Mouse (Mus musculus) layer of hippocampus, adult 2 months (tissue): Measurements from ENCODE around the gene Folr2. TPM values are rescaled to one million over a fixed set of nuclear protein-coding genes. Genes with fewer than 3 reads are reported as not detected.

Source experiments
- DNase-seq, 2 experiments: peaks; one replicate each; pipeline ENCODE4 v3.0.0; 2022; ENCODE audit warnings: low spot score in 2 of 2
- H3K27ac ChIP-seq: fragments of 200-600 bp; 2 replicates; pipeline ENCODE4 v1.8.1; 2022
- H3K4me3 ChIP-seq: fragments of 200-600 bp; 2 replicates; pipeline ENCODE4 v1.8.1; 2022; ENCODE audit warnings: mild to moderate bottlenecking
- CTCF ChIP-seq: fragments of 200-600 bp; conservative IDR thresholded peaks from 2 replicates; pipeline ENCODE4 v1.8.1; 2022; ENCODE audit warnings: antibody characterized with exemption, mild to moderate bottlenecking, moderate library complexity
- long read RNA-seq, 2 experiments: library from polyadenylated mRNA; stranded (forward); transcript quantifications; one replicate each; pipeline ENCODE4 v2.0.0; 2021; ENCODE audit warnings: borderline mapping rate in 2 of 2
- total RNA-seq, 2 experiments: library from RNA; stranded (reverse); gene quantifications; 2 replicates each; pipeline ENCODE4 v1.2.3; 2021

The Folr2 gene
- under 1 TPM in 1 of 2 experiments, not detected in 1; 0.36 TPM for total RNA-seq
- long read RNA-seq, experiment 1, partial matches to known transcripts, result 0 of 1 reads
- long read RNA-seq, experiment 1, other reads (novel, unspliced or antisense), result 1 of 1 reads
- long read RNA-seq, experiment 2, partial matches to known transcripts, result 0 of 1 reads
- long read RNA-seq, experiment 2, other reads (novel, unspliced or antisense), result 1 of 1 reads

DNA sequence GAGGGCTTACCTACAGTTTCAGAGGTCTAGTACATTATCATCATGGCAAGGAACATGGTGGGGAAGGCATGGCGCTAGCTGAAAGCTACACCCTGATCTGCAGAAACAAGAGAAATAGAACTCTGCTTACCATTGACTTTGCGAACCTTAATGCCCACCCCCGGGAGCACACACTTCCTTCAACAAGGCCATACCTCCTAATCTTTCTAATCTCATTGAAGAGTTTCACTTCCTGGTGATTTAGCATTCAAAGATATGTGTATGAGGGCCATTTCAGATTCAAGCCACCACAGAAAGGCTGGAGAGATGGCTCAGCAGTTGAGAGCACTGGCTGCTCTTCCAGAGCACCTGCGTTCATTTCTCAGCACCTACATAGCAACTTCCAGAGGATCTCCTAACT lies at the start of gene Folr2:
Folr2 (minus strand) TSS at position 101 of the 400 bp plus-strand sequence.
- DNase-seq, result no peak
- no peak for TF ChIP-seq CTCF
- Histone ChIP-seq H3K4me3 (no peak within 1 kb of the TSS), H3K27ac (no peak within 1 kb of the TSS)

DNA sequence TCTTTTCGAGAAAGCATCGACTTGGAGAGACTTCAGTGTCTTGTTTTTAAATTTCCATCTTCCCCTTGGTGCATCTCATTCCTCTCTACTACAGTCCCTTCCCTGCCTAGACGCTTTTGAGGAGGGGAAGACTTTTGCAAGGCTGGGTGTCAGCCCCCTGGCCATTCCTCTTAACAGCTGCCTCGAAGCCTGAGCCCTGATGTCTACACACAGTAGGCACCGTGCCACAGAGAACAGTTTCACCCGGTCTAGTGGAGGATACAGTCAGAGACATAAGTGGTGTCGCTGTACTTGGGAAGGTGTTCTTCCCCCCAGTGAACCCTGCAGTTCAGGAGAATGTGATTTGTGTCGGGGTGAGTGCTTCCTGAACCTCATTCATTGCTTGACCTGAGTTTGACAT lies 49.7 kb upstream of the Folr2 start:
- no peak for DNase-seq
- TF ChIP-seq CTCF, result no peak
- Histone ChIP-seq H3K27ac (peak overlapping the region; percentile 100), H3K4me3 (peak overlapping the region; percentile 60)

DNA sequence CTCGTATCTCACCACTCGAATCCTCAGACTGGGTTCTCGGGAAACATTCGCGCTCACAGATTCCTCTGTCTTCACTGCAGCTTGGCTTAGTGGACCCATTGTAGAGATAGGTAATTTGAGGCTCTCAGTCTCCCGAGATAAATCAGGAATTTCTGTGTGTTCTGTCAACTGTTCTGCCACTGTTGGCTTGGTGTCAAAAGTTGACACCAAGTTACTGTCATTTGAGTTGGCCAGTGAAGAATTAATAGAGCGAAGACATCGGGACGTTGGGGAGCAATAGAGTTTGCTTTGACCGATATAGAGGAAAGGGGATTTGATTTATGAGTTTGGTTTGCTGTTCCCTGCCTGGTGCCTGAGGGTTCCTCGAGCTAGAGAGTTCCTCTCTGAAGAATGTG lies 49.3 kb upstream of the Folr2 start, which contains the start of gene Tomt:
Tomt (minus strand) TSS at position 73 of the 395 bp plus-strand sequence.
- Histone ChIP-seq H3K4me3 (peak within 1 kb of the TSS; percentile 60), H3K27ac (peak within 1 kb of the TSS; percentile 100)
- DNase-seq, result no peak
- no peak for TF ChIP-seq CTCF

DNA sequence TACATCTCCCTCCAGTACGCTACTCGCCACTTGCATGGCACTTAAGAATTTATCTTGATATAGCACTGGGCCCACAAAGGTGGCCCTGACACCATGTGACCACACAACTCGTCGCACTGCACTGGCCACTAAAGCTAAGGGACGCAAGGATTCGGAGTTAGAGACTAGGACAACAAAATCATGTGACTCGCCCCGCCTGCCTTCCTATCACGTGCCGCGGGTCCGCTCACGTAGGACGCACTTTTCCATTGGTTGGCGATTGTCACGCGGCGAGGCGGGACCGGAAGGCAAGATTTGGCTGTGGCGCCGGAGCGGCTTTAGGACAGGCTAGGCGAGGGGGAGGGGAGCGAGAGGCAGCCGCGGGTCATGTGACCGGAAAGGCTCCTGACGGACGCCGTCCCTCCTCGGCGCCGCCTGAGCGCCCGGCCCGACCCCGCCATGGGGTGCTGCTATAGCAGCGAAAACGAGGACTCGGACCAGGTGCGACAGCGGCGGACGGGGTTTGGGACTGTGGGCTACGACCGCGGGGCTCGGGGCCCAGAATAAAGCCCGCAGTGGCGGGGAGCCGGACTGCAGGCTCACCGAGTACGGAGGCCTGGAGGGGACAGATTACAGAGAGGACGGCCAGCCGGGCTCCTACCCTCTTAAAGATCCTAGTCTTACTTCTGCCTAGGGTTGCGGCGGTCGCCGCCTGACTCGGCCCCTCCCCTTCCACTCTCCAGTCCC lies 48.7 kb upstream of the Folr2 start, which contains the start of gene Lamtor1:
Lamtor1 (plus strand) TSS at position 344 of the 726 bp plus-strand sequence.
- Histone ChIP-seq H3K4me3 (peak within 1 kb of the TSS; percentile 60), H3K27ac (peak within 1 kb of the TSS; percentile 100)
- DNase-seq, result peak; percentile 99
- TF ChIP-seq CTCF, result peak; percentile 46

DNA sequence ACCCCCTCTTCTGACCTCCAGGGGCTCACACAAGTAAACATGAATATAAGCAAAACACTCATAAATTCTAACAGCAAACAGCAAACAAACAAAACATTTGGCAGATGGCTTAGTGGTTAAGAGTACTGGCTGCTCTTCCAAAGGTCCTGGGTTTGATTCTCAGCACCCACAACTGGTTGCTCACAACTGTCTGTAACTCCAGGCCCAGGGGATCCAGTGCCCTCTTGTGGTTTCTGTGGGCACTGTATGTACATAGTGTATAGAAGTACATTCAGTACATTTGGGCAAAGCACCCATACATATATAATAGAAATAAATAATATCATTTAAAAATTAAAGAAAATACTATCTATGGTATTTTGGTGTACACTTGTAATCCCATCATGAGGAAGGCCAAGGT lies 45.9 kb upstream of the Folr2 start:
- H3K27ac ChIP-seq, result no peak overlapping the region
- DNase-seq, result no peak
- peak; percentile 47 for TF ChIP-seq CTCF
- H3K4me3 ChIP-seq, result no peak overlapping the region

DNA sequence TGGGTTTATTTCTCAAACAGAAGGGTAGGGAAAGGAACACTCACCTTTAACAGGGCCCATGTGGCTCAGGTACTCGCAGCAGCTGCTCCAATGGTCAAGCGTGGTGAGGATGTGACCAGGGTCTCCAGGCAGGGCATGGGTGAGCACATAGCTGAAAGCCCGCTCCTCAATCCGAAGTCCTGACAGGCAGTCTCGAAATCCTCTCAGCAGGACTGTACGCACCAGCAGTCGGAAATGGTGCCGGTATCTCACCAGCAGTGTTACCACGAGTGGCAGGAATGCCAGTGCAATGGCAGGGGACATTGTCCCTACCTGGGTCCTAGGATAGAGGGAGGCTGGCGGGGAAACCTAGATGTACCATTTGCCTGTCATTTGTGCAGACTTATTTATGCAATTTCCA lies 45.0 kb upstream of the Folr2 start:
- no peak for TF ChIP-seq CTCF
- no peak overlapping the region for H3K27ac ChIP-seq
- no peak overlapping the region for H3K4me3 ChIP-seq
- DNase-seq, result no peak

DNA sequence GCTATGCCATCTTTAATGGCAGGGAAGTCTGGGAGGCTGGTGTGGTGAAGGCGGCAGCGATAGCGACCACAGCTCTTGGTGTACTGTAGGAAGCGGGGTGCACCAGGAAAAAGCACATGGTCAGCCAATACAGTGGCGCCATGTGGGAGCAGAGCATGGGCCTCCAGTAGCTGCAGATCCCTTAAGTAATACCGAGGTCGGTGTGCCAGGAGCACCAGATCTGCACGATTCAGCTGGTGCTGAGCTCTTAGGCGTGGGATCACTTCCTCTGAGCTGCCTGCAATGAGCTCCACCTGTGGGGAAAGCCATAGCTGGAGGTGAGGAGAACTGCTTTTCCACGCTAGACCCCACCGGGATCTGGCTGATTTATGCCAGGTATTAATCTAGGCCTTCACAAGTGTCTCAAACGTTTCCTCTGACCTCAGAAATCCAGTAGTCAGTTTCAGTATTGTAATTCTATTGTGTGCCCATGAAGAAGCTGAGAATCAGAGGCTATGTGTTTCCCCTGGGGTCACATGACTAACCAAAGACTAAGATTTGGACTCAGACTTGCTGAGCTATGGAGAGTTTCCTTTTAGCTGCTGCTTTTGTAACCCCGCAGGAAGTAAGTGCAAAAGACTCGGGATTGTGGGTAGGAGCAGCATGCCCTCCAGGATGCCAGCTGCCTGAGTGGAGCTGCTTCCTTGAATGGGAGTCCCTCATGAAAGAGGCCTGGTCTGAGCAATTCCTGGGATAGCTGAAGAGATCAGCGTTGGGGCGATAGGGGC lies 43.5 kb upstream of the Folr2 start:
- DNase-seq, result no peak
- H3K27ac ChIP-seq, result no peak overlapping the region
- no peak for TF ChIP-seq CTCF
- H3K4me3 ChIP-seq, result no peak overlapping the region

DNA sequence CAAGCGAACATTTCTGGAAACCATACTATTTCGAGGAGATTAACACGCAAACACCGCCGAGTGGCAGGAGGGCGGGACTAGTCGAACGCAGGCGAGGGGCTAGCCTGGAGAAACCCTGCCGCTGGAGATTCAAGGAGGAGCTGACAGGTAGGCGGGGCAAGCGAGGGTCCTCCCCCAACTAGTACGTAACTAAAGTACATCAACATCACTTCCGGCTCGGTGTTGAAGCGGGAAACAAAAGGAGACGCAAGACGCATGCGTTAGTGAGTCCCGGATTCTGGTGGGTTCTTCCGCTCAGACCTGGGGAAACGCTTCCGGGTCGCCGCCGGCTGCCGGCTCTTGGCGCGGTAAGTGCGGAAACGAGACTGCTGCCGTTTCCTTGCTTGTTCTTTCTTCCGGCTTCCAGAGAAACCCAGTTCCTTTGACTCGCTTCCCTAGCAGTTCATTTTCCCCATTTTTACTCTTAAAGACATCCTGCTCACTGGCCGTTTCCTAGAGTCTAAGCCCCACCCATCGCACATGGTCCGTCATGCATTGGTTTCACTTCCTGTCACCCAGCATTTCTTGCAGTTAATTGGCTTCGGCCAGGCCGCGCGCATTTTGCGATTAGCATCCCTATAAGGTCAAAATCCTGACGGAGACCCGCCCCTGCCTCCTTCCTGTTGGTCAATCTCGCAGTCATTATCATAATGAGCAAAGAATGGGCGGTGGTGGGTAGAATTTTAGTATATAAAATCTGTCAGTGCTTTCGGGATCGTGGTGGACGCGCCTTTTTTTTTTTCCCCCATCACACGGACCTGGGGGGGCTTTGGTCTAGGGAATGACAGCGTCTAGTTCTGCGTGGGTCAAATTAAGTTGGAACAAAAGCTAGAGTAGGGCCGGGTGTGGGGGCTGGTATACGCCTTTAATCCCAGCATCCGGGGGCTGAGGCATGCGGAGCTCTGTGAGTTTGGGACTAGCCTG lies 39.4 kb upstream of the Folr2 start:
- DNase-seq, result peak; percentile 95 to 98
- no peak for TF ChIP-seq CTCF
- Histone ChIP-seq H3K4me3 (peak overlapping the region; percentile 73), H3K27ac (peak overlapping the region; percentile 87)

DNA sequence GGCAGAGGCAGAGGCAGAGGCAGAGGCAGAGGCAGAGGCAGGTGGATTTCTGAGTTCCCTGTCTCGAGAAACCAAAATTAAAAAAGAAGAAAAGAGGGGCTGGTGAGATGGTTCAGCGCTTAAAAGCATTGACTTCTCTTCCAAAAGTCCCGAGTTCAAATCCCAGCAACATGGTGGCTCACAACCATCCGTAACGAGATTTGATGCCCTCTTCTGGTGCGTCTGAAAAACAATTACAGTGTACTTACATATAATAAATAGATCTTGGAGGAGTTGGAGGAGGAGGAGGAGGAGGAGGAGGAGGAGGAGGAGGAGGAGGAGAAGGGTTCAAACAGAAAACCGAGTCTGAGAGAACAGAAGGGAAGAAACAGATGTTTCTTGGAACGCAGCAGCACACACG lies 38.7 kb upstream of the Folr2 start:
- peak overlapping the region; percentile 73 for H3K4me3 ChIP-seq
- peak; percentile 34; the same call in 1 of the 2 replicates for TF ChIP-seq CTCF
- H3K27ac ChIP-seq, result peak overlapping the region; percentile 87
- no peak for DNase-seq

DNA sequence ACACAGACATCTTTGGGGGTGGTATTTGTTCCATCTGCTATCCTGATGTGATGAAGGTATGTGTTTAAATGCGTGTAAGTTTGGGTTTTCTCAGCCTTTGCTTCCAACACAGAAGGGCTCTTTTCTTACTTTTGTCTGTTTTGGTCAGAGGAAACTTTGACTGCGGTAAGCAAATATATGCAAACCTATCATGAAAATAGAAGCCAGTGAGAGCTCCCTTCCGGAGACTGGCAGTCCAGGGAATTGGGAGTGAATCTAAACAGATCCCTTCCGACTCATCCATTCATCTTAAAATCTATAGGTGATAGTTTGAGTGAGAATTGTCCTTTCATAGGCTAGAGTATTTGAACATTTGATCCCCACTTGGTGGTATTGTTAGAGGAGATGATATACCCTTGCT lies 31.5 kb upstream of the Folr2 start:
- no peak for TF ChIP-seq CTCF
- no peak for DNase-seq
- no peak overlapping the region for H3K4me3 ChIP-seq
- H3K27ac ChIP-seq, result no peak overlapping the region

DNA sequence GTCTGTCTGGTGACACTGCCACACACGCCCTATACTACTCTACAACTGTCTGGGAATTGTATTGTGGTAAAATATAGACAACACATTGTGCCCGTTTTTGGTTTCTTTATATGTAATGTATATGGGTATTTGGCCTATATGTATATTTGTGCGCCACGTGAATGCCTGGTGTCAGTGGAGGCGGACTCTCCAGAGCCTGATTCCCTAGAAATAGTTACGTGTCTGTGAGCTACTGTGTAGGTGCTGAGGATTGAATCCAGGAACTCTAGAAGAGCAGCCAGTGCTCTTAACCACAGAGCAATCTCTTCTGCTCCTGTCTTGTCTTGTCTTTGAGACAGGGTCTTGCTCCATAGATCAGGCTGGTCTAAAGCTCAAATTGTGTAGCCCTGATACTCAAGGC lies 29.3 kb upstream of the Folr2 start:
- Histone ChIP-seq H3K27ac (no peak overlapping the region), H3K4me3 (no peak overlapping the region)
- DNase-seq, result no peak
- no peak for TF ChIP-seq CTCF

DNA sequence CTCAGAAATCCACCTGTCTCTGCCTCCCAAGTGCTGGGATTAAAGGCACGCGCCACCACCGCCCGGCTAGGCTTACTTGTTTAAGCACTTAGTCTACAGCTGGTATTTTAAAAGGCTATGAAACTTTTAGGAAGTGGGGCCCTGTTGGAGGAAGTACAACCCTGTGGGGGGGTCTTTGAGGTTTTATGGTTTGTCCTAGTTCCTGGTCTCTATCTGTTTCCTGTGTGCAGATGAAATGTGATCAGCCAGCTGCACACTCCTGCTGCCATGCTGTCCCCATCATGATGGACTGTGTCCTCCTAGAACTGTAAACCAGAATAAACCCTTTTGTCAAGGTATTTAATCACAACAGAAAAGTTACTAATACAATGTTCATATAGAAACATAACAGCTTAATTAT lies 27.2 kb upstream of the Folr2 start:
- DNase-seq, result no peak
- H3K4me3 ChIP-seq, result no peak overlapping the region
- TF ChIP-seq CTCF, result no peak
- no peak overlapping the region for H3K27ac ChIP-seq
